Mouse (Mus musculus) embryo, embryonic 11.5 days (tissue): ENCODE data around the gene Trim63.

ENCODE experiments used
- DNase-seq: peaks from one replicate; pipeline ENCODE4 v3.0.0-alpha.2; 2012; ENCODE audit warnings: low read depth, low spot score

Trim63 gene

GRCm38 (mm10) chr4:134298626-134299497 is 16.1 kb upstream of the Trim63 start:
- DNase-seq = no peak

- no peak for DNase-seq
These were observed 15.5 kb upstream of the Trim63 start for GRCm38 (mm10) chr4:134299498-134299810.

- DNase-seq = no peak
These were observed 14.6 kb upstream of the Trim63 start for GRCm38 (mm10) chr4:134300316-134300715.

GRCm38 (mm10) chr4:134302084-134302483 is 12.8 kb upstream of the Trim63 start:
- no peak for DNase-seq

- DNase-seq = no peak
These were observed 8.0 kb upstream of the Trim63 start for GRCm38 (mm10) chr4:134306963-134307362.

GRCm38 (mm10) chr4:134307367-134308072 is 7.4 kb upstream of the Trim63 start:
- no peak for DNase-seq

GRCm38 (mm10) chr4:134310106-134310505 is 4.8 kb upstream of the Trim63 start:
- DNase-seq = no peak

GRCm38 (mm10) chr4:134310656-134311055 is 4.3 kb upstream of the Trim63 start:
- DNase-seq = no peak

GRCm38 (mm10) chr4:134311784-134312183 is 3.1 kb upstream of the Trim63 start:
- DNase-seq = no peak

GRCm38 (mm10) chr4:134312341-134312740 is 2.6 kb upstream of the Trim63 start:
- no peak for DNase-seq

GRCm38 (mm10) chr4:134312901-134313300 is 2.0 kb upstream of the Trim63 start:
- no peak for DNase-seq

GRCm38 (mm10) chr4:134314081-134314655 is 752 bp upstream of the Trim63 start:
- no peak for DNase-seq

- no peak for DNase-seq
These were observed 550 bp downstream of the Trim63 start for GRCm38 (mm10) chr4:134315470-134315869.

- DNase-seq = no peak
These were observed 1.5 kb downstream of the Trim63 start for GRCm38 (mm10) chr4:134316390-134316789.

- no peak for DNase-seq
These were observed 4.2 kb downstream of the Trim63 start for GRCm38 (mm10) chr4:134319074-134319473.

GRCm38 (mm10) chr4:134319674-134320073 is 4.8 kb downstream of the Trim63 start:
- DNase-seq = no peak

- DNase-seq = no peak
These were observed 6.6 kb downstream of the Trim63 start for GRCm38 (mm10) chr4:134321524-134321923.

- DNase-seq = no peak
These were observed 9.7 kb downstream of the Trim63 start for GRCm38 (mm10) chr4:134324655-134325054.

- no peak for DNase-seq
These were observed 12.1 kb downstream of the Trim63 start for GRCm38 (mm10) chr4:134326859-134327530.

GRCm38 (mm10) chr4:134328151-134328550 is 13.2 kb downstream of the Trim63 start:
- DNase-seq = no peak

GRCm38 (mm10) chr4:134328832-134329231 is 13.9 kb downstream of the Trim63 start:
- DNase-seq = no peak

GRCm38 (mm10) chr4:134330281-134330680 is 15.4 kb downstream of the Trim63 start:
- DNase-seq = no peak
